Mouse (Mus musculus): ENCODE results near the gene Slc26a5. TPM values are rescaled to one million over a fixed set of nuclear protein-coding genes. Genes with fewer than 3 reads are reported as not detected.

The Slc26a5 gene
- polyA plus RNA-seq (2012; rRNA removed), result 0.04 TPM in 1 of 2 replicates, not detected in the other

DNA sequence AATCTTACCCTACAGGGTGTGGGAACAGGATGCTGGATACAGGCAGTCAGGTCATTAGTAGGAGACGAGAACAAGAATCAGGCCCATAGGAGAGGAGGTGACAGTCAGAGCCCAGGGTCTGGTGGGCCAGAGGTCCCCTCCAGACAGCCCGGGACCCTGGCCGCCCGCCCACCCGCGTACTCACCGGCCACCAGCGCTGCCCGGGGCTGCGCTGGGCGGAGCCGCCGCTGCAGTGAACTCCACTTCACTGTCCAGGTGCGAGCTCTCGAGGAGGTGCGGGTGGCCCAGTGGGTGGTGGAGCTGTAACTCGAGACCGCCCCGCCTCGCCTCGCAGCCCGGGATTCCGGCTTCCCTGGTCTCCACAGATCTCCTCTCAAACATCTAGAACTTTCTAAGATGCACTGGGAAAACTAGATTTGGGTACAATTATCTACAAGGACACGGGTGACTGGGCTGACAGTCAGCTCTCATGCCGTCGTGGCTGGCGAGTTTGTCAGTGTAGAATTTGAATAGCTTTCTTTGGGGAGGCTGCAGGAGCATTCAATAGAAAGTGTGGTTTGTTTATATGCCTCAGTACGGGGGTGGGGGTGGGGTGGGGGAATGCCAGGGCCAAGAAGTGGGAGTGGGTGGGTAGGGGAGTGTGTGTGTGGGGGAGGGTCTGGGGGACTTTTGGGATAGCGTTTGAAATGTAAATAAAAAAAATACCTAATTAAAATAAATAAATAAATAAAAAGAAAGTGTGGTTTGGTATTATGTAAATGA is at the start of gene Slc26a5:
Slc26a5 (minus strand) TSS at position 259 of the 762 bp plus-strand sequence.
- WGBS, result 4% methylated on average over 29 of the region's 29 CpGs
- no peak for DNase-seq (ENCODE audit: low read depth, low spot score)

- WGBS, result 43% methylated on average over 3 of the region's 3 CpGs
- no peak for DNase-seq (ENCODE audit: low read depth, low spot score)
Observed at GRCm38 (mm10) chr5:21914776-21915175, 49.4 kb upstream of the Slc26a5 start.

- WGBS, result 53% methylated on average over 23 of the region's 23 CpGs
- no peak for DNase-seq (ENCODE audit: low read depth, low spot score)
Observed at GRCm38 (mm10) chr5:21912835-21913530, 47.6 kb upstream of the Slc26a5 start.

- WGBS, result 87% methylated on average over 12 of the region's 12 CpGs
- no peak for DNase-seq (ENCODE audit: low read depth, low spot score)
Observed at GRCm38 (mm10) chr5:21910726-21911125, 45.3 kb upstream of the Slc26a5 start.

DNA sequence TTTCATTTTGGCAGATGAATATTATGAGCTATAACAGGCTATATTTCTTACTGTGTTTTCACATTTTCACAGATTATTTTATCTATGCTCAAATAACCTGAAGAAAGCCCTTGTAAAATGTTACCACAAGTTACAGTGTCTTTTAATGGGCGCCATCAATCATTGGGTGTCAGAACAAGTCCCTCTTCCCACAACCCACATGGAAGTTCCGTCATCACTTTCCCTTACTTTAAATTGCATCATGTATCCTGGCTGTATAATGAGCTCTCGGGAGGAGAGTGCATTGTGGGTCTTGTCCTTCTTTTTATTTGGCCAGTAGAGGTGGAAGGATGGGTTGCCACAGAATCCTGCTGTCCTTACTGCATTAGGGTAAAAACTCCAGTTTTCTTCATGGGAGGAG is 44.3 kb upstream of the Slc26a5 start:
- DNase-seq (ENCODE audit: low read depth, low spot score), result no peak
- 77% methylated on average over 3 of the region's 3 CpGs for WGBS

DNA sequence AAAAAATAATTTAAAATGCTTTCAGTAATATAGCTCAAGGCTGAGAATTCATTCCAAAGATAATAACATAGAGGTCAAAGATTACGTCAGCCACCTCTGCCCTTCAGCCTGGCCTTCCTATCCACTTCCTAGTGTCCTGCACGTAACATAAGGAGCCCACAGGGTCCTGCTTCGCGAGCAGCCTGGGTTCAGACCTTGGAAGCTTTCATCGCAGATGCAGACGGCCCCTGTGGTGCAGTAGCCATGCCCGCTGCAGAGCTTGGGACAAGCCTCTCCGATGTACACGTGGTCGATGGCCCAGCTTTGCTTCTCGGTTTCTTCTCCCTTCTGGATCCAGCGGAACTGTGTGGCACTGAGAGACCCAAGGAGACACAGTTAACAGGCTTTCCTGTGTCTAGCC is 36.0 kb upstream of the Slc26a5 start:
- no peak for DNase-seq (ENCODE audit: low read depth, low spot score)
- WGBS, result 75% methylated on average over 12 of the region's 12 CpGs

- 43% methylated on average over 6 of the region's 6 CpGs for WGBS
- DNase-seq (ENCODE audit: low read depth, low spot score), result no peak
Observed at GRCm38 (mm10) chr5:21900891-21901290, 35.5 kb upstream of the Slc26a5 start.

DNA sequence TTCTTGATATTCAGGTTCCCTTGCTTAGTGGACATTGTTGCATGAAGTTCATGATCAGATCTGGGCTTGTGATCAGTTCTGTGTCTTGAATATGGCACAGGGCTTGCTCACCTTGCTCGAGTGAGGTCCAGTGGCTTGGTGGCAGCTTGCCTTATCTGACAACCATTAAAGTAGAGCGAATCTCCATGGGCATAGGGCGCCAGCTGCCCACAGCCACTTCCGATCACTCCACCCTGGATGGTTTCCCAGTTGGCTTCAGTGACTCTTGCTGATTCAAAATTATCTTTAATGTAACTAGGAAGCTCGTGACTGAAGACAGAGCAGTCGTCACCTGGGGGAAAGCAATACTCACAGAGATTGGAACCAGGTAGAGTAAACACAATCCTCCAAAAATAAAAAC is 33.5 kb upstream of the Slc26a5 start:
- DNase-seq (ENCODE audit: low read depth, low spot score), result no peak
- WGBS, result 78% methylated on average over 6 of the region's 6 CpGs

- 42% methylated on average over 14 of the region's 14 CpGs for WGBS
- DNase-seq (ENCODE audit: low read depth, low spot score), result no peak
Observed at GRCm38 (mm10) chr5:21896586-21896985, 31.2 kb upstream of the Slc26a5 start.

GRCm38 (mm10) chr5:21894168-21894567 is 28.8 kb upstream of the Slc26a5 start:
- 85% methylated on average over 3 of the region's 3 CpGs for WGBS
- no peak for DNase-seq (ENCODE audit: low read depth, low spot score)

DNA sequence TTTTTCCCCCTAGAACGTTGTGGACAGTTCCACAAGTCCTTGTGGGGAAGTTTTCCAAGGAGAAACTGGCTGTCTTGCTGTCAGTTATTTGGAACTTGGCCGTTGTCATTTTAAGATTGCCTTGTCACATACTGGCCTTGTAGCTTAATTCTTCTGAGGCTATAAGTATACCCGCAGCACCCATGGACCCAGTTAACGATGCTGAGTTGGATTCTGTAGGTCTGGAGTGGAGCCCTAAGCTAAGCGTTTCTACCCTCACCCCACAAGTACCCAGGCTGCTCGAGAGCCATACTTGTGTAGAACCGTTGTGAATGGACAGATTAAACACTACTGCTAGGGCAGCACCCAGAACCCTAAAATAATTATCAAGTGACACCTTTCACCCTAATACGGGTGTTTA is 1.3 kb upstream of the Slc26a5 start:
- WGBS, result 47% methylated on average over 8 of the region's 8 CpGs
- DNase-seq (ENCODE audit: low read depth, low spot score), result no peak

- no peak for DNase-seq (ENCODE audit: low read depth, low spot score)
- 13% methylated on average over 6 of the region's 6 CpGs for WGBS
Observed at GRCm38 (mm10) chr5:21866311-21866712, 908 bp upstream of the Slc26a5 start.

DNA sequence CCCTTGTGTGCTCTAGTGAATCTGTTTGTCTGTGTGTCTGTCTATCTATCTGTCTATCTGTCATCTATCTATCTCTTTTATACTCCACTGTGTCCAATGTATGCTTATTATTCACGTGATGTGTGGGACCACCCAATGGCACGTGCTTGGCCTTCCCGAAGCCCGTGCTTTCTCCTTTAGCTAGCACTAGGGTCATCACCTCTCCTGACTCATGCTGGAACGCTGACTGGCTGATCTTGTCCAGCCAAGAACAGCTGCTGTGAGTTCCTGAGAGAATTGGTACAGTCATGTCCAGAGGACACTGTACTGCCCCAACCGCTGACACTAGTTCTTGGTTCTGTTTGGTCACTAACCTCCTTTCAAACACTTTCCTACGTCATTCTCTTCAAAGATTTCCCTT is 6.8 kb downstream of the Slc26a5 start:
- whole genome bisulfite sequencing, result 79% methylated on average over 7 of the region's 7 CpGs
- DNase-seq (ENCODE audit: low read depth, low spot score), result no peak

DNA sequence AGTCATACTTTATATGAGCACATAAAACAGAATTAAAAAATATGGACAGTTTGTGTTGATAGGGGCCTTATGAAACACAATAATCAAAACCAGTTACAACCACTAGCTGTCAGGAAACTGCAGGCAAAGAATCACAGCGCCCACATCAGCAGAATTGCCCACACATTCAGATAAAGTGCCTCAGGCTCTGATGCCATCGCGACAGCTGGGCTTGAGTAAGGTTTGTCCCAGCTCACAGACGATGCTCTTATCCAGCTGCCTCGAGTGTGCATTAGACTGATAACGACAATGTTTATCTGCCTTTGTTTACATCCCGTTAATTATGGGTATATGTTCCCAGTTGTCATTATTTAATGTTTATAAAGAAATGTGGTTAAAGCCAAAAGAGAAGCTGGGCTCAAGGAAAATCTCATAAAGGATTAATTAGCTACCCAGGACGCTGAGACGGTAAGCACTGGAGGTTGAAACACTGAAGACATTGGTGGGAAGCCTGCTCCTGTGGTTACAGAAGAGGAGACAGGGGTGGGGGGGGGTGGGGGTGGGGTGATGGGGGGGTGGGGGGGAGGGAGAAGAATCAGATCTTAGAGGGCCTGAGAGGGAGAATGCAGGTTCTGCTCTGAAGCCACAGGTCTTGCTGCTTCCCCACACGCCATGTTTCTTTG is 13.6 kb downstream of the Slc26a5 start:
- 56% methylated on average over 10 of the region's 10 CpGs for WGBS
- no peak for DNase-seq (ENCODE audit: low read depth, low spot score)

- 16% methylated on average over 6 of the region's 6 CpGs for WGBS
- DNase-seq (ENCODE audit: low read depth, low spot score), result no peak
Observed at GRCm38 (mm10) chr5:21847438-21847837, 18.0 kb downstream of the Slc26a5 start.

DNA sequence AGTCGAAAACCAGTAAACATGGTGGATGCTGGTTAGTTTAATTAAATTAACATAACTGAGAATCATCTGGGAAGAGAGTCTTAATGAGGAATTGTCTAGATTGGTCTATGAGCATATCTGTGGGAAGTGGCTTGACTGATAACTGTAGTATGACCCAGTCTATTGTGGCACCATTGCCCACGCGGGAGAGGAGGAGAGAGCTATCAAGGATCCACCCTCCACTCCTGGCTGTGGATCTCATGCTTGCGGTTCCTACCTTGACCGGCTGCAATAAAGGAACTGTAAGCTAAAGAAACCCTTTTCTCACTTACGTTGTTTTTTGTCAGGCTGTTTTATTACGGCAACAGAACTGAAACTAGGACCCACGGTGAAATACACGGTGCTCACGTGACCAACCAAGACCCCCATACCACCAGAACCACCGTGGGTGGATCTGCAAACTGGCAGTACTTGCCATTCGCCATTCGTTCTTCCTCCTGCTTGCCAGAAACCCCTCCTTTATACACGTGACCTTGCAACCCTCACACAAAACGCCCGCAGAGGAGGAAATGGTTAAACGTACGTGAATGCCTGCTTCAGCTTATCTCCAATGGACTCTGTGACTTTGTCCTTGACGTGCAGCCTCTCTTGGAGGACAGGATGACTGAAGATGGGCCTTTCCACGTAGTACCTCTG is 18.7 kb downstream of the Slc26a5 start:
- WGBS, result 33% methylated on average over 20 of the region's 20 CpGs
- no peak for DNase-seq (ENCODE audit: low read depth, low spot score)

DNA sequence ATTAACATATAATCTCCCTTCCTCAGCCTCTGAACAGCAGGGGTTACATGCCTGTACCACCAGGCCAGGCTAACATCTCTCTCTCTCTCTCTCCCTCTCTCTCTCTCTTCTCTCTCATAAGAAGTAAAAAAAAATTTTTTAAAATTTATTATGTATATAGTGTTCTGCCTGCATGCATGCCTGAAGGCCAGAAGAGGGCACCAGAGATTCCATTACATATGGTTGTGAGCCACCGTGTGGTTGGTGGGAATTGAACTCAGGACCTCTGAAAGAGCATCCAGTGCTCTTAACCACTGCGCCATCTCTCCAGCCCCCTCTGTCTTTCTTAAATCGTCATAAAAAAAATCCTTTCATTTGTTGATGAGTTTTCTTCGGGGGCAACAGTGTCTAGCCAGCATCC is 20.7 kb downstream of the Slc26a5 start:
- no peak for DNase-seq (ENCODE audit: low read depth, low spot score)
- 67% methylated on average over 4 of the region's 4 CpGs for WGBS

DNA sequence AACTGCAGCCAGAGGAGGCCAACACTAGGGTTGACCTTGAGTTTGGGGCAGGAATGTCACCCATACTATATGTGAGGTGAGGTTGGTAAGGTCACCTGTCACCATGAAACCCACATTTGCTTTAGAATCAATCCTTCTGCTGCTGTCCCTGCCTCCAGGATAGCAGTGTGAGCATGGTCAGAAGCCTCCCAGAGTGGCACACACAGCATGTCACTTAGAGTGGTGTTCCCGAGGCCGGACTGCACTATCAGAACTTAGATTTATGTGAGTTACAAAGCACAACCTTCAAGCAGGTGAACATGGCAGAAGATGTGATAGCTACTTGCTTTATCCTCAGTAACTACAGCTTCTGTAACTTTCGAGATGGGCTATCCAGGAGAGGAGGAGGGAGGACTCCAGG is 33.6 kb downstream of the Slc26a5 start:
- DNase-seq (ENCODE audit: low read depth, low spot score), result no peak
- WGBS, result 69% methylated on average over 3 of the region's 3 CpGs

GRCm38 (mm10) chr5:21828855-21829254 is 36.5 kb downstream of the Slc26a5 start:
- no peak for DNase-seq (ENCODE audit: low read depth, low spot score)
- WGBS, result 67% methylated on average over 4 of the region's 4 CpGs

GRCm38 (mm10) chr5:21827643-21828042 is 37.8 kb downstream of the Slc26a5 start:
- DNase-seq (ENCODE audit: low read depth, low spot score), result no peak
- WGBS, result 17% methylated on average over 6 of the region's 6 CpGs

Measured in large intestine, adult 2 months (tissue).